In genomic region chr4:149425801-149426292, GRCm38 (mm10) we compare ENCODE assay signal across 8 mouse cellular contexts. TPM values are rescaled to one million over a fixed set of nuclear protein-coding genes. Genes with fewer than 3 reads are reported as not detected.
DNase-seq lines count a peak whose midpoint lies in the region; ATAC-seq and TF ChIP-seq lines count a peak whose summit lies in the region.

No protein-coding gene starts in this region.

- peak overlapping the region; percentile 86 for H3K9ac ChIP-seq in forebrain, embryonic 14.5 days (ENCODE audit: low read length)
- H3K9ac ChIP-seq in kidney, postnatal 0 days (ENCODE audit: low read depth, low read length): peak overlapping the region; percentile 83

- peaks cover 5% of the 10 kb centered on the region for H3K4me1 ChIP-seq in bone marrow macrophage, adult 2 months (ENCODE audit: control insufficient read depth, insufficient read depth, low read length)
- peaks cover 7% of the 10 kb centered on the region; the same call in 1 of the 2 replicates for H3K4me1 ChIP-seq in forebrain, embryonic 14.5 days (ENCODE audit: control insufficient read depth, insufficient read depth, low read length)
- H3K4me1 ChIP-seq in kidney, postnatal 0 days (replicated peaks; ENCODE audit: insufficient read depth, low read length): peaks cover 6% of the 10 kb centered on the region; the same call in 1 of the 2 replicates

- under 1% methylated on average over 33 of the region's 35 CpGs for WGBS in forebrain, embryonic 14.5 days
- WGBS in kidney, postnatal 0 days: 0% methylated on average over 35 of the region's 35 CpGs

- H3K4me2 ChIP-seq in forebrain, embryonic 14.5 days (ENCODE audit: low read length): peak overlapping the region; percentile 68
- peak overlapping the region; percentile 70 for H3K4me2 ChIP-seq in kidney, postnatal 0 days (ENCODE audit: low read length)

- ATAC-seq in forebrain, embryonic 14.5 days: peak; percentile 14
- no peak for ATAC-seq in kidney, postnatal 0 days (replicated peaks; ENCODE audit: low FRiP score, low read depth)
- peak; percentile 19; the same call in 1 of the 2 replicates for ATAC-seq in megakaryocyte, adult 5-6 weeks (ENCODE audit: poor library complexity, severe bottlenecking)

- TF ChIP-seq CTCF in gastrocnemius, adult 2 months (IDR thresholded peaks at IDR 0.05): no peak
- TF ChIP-seq CTCF in bone marrow macrophage, adult 2 months (IDR thresholded peaks at IDR 0.05; ENCODE audit: low read depth, low read length): no peak
- no peak for TF ChIP-seq CTCF in kidney, postnatal 0 days (IDR thresholded peaks at IDR 0.05; ENCODE audit: low read depth)

- peak; percentile 59 for DNase-seq in gastrocnemius, adult 2 months
- no peak for DNase-seq in gastrocnemius, postnatal 36 days
- peak; percentile 51 for DNase-seq in 3T3-L1 (ENCODE audit: low read depth, low spot score)
- peak; percentile 53 for DNase-seq in forebrain, embryonic 14.5 days (ENCODE audit: low spot score)
- DNase-seq in kidney, postnatal 0 days (ENCODE audit: low spot score): no peak
- DNase-seq in T-cell, adult 2 months (ENCODE audit: low spot score): no peak

- no peaks in the 10 kb centered on the region for H3K36me3 ChIP-seq in forebrain, embryonic 14.5 days (ENCODE audit: control insufficient read depth, insufficient read depth, low read length)
- H3K36me3 ChIP-seq in kidney, postnatal 0 days (ENCODE audit: insufficient read depth, low read length): no peaks in the 10 kb centered on the region

- H3K27me3 ChIP-seq in forebrain, embryonic 14.5 days (replicated peaks; ENCODE audit: control insufficient read depth, insufficient read depth, low read length): no peaks in the 10 kb centered on the region
- H3K27me3 ChIP-seq in kidney, postnatal 0 days (ENCODE audit: insufficient read depth, low read length): no peaks in the 10 kb centered on the region

- no peak for TF ChIP-seq POLR2A in bone marrow macrophage, adult 2 months (IDR thresholded peaks at IDR 0.05; ENCODE audit: borderline replicate concordance, low read depth, low read length)

- H3K9me3 ChIP-seq in forebrain, embryonic 14.5 days (replicated peaks; ENCODE audit: control insufficient read depth, low read length): no peaks in the 10 kb centered on the region
- H3K9me3 ChIP-seq in kidney, postnatal 0 days (replicated peaks; ENCODE audit: low read length): no peaks in the 10 kb centered on the region

- intact Hi-C loops in gastrocnemius, adult 2 months (cut with DNase I): no loop called here
- intact Hi-C loops in gastrocnemius, postnatal 36 days (cut with DNase I): no loop called here

- peak overlapping the region; percentile 99 for H3K27ac ChIP-seq in gastrocnemius, adult 2 months
- peak overlapping the region; percentile 86 for H3K27ac ChIP-seq in bone marrow macrophage, adult 2 months (ENCODE audit: insufficient read depth, low read depth, low read length)
- H3K27ac ChIP-seq in forebrain, embryonic 14.5 days (ENCODE audit: low read depth, low read length): peak overlapping the region; percentile 99
- peak overlapping the region; percentile 96 for H3K27ac ChIP-seq in kidney, postnatal 0 days

- peak overlapping the region; percentile 99 for H3K4me3 ChIP-seq in gastrocnemius, adult 2 months
- H3K4me3 ChIP-seq in bone marrow macrophage, adult 2 months (ENCODE audit: insufficient read depth, low read length): peak overlapping the region; percentile 85
- peak overlapping the region; percentile 84 for H3K4me3 ChIP-seq in forebrain, embryonic 14.5 days (ENCODE audit: low read depth, low read length)
- H3K4me3 ChIP-seq in kidney, postnatal 0 days (replicated peaks; ENCODE audit: low read depth, low read length): peak overlapping the region; percentile 77

RNA-seq across cellular contexts. Expression of gene Ube4b, which starts 0.7 kb away (rescaled TPM):
- total RNA-seq in gastrocnemius, adult 2 months (2021): 10 to 100 TPM; 31.1 to 35.9 TPM
- total RNA-seq in gastrocnemius, postnatal 36 days (2021): 10 to 100 TPM; 28.0 to 31.4 TPM
- polyA plus RNA-seq in bone marrow macrophage, adult 2 months (2012; ENCODE audit: insufficient read depth, insufficient read length, missing spikeins): 49.6 and 54.5 TPM in 2 replicates
- polyA plus RNA-seq in forebrain, embryonic 14.5 days (2014; fragmentation: Nextera tagmentation; extraction: Ambion mirVana): 34.3 and 44.7 TPM in 2 replicates
- 26.9 and 28.8 TPM in 2 replicates for polyA plus RNA-seq in kidney, postnatal 0 days (2015; fragmentation: Nextera tagmentation; extraction: Ambion mirVana)
- total RNA-seq in megakaryocyte, adult 5-6 weeks (2015): 31.7 and 41.1 TPM in 2 replicates
- 22.4 and 26.3 TPM in 2 replicates for total RNA-seq in megakaryocyte, adult 5-6 weeks (2017)

RNA-seq across cellular contexts. Expression of gene Rbp7, which starts 28.9 kb away (rescaled TPM):
- total RNA-seq in gastrocnemius, adult 2 months (2021): 10 to 100 TPM in 1 of 2 experiments, 1 to 10 TPM in 1; 7.9 to 21.0 TPM
- total RNA-seq in gastrocnemius, postnatal 36 days (2021): 10 to 100 TPM; 15.3 to 18.7 TPM
- polyA plus RNA-seq in bone marrow macrophage, adult 2 months (2012; ENCODE audit: insufficient read depth, insufficient read length, missing spikeins): not detected in 2 replicates
- polyA plus RNA-seq in forebrain, embryonic 14.5 days (2014; fragmentation: Nextera tagmentation; extraction: Ambion mirVana): not detected in 2 replicates
- polyA plus RNA-seq in kidney, postnatal 0 days (2015; fragmentation: Nextera tagmentation; extraction: Ambion mirVana): 1.3 TPM in 2 replicates
- not detected in 2 replicates for total RNA-seq in megakaryocyte, adult 5-6 weeks (2015)
- total RNA-seq in megakaryocyte, adult 5-6 weeks (2017): not detected in 2 replicates

RNA-seq across cellular contexts. Expression of gene Tmem274, which starts 51.3 kb away (rescaled TPM):
- not detected for total RNA-seq in gastrocnemius, adult 2 months (2021)
- not detected for total RNA-seq in gastrocnemius, postnatal 36 days (2021)
- polyA plus RNA-seq in bone marrow macrophage, adult 2 months (2012; ENCODE audit: insufficient read depth, insufficient read length, missing spikeins): not detected in 2 replicates
- not detected in 2 replicates for polyA plus RNA-seq in forebrain, embryonic 14.5 days (2014; fragmentation: Nextera tagmentation; extraction: Ambion mirVana)
- not detected in 2 replicates for polyA plus RNA-seq in kidney, postnatal 0 days (2015; fragmentation: Nextera tagmentation; extraction: Ambion mirVana)
- not detected in 2 replicates for total RNA-seq in megakaryocyte, adult 5-6 weeks (2015)
- not detected in 2 replicates for total RNA-seq in megakaryocyte, adult 5-6 weeks (2017)

RNA-seq across cellular contexts. Expression of gene Nmnat1, which starts 59.2 kb away (rescaled TPM):
- total RNA-seq in gastrocnemius, adult 2 months (2021): 10 to 100 TPM; 30.0 to 32.7 TPM
- total RNA-seq in gastrocnemius, postnatal 36 days (2021): 10 to 100 TPM; 28.7 to 31.5 TPM
- 4.7 and 8.1 TPM in 2 replicates for polyA plus RNA-seq in bone marrow macrophage, adult 2 months (2012; ENCODE audit: insufficient read depth, insufficient read length, missing spikeins)
- 9.4 and 11.8 TPM in 2 replicates for polyA plus RNA-seq in forebrain, embryonic 14.5 days (2014; fragmentation: Nextera tagmentation; extraction: Ambion mirVana)
- polyA plus RNA-seq in kidney, postnatal 0 days (2015; fragmentation: Nextera tagmentation; extraction: Ambion mirVana): 9.6 and 13.5 TPM in 2 replicates
- total RNA-seq in megakaryocyte, adult 5-6 weeks (2015): 4.0 and 5.1 TPM in 2 replicates
- total RNA-seq in megakaryocyte, adult 5-6 weeks (2017): 3.8 and 6.0 TPM in 2 replicates

RNA-seq across cellular contexts. Expression of gene Lzic, which starts 59.2 kb away (rescaled TPM):
- 10 to 100 TPM; 13.1 to 16.1 TPM for total RNA-seq in gastrocnemius, adult 2 months (2021)
- 10 to 100 TPM; 10.7 to 14.2 TPM for total RNA-seq in gastrocnemius, postnatal 36 days (2021)
- 12.2 and 14.0 TPM in 2 replicates for polyA plus RNA-seq in bone marrow macrophage, adult 2 months (2012; ENCODE audit: insufficient read depth, insufficient read length, missing spikeins)
- polyA plus RNA-seq in forebrain, embryonic 14.5 days (2014; fragmentation: Nextera tagmentation; extraction: Ambion mirVana): 62.6 and 63.0 TPM in 2 replicates
- polyA plus RNA-seq in kidney, postnatal 0 days (2015; fragmentation: Nextera tagmentation; extraction: Ambion mirVana): 31.1 and 31.7 TPM in 2 replicates
- 17.2 and 19.1 TPM in 2 replicates for total RNA-seq in megakaryocyte, adult 5-6 weeks (2015)
- 22.2 and 53.8 TPM in 2 replicates for total RNA-seq in megakaryocyte, adult 5-6 weeks (2017)

Comparison
In these comparisons a context has a peak if more than half of its experiments do, and no peak if none do; other contexts are left out.
1. DNase-seq: peak in gastrocnemius, adult 2 months (single experiment), 3T3-L1 (single experiment) and forebrain, embryonic 14.5 days (single experiment); none in gastrocnemius, postnatal 36 days (0 of 2), kidney, postnatal 0 days (single experiment) and T-cell, adult 2 months (single experiment).
2. RNA of gene Rbp7, which starts 28.9 kb away (total RNA-seq): 7.9 to 21.0 TPM in gastrocnemius, adult 2 months and 15.3 to 18.7 TPM in gastrocnemius, postnatal 36 days; not detected in megakaryocyte, adult 5-6 weeks; every median in the first group is over 4 times any median in the second.
3. Peak in every context shown above with its lines, with median percentiles within 50 percentile points of each other: H3K27ac ChIP-seq and H3K4me3 ChIP-seq.